Mouse (Mus musculus): Measurements from ENCODE around the gene Cdk5.

The Cdk5 gene

DNA sequence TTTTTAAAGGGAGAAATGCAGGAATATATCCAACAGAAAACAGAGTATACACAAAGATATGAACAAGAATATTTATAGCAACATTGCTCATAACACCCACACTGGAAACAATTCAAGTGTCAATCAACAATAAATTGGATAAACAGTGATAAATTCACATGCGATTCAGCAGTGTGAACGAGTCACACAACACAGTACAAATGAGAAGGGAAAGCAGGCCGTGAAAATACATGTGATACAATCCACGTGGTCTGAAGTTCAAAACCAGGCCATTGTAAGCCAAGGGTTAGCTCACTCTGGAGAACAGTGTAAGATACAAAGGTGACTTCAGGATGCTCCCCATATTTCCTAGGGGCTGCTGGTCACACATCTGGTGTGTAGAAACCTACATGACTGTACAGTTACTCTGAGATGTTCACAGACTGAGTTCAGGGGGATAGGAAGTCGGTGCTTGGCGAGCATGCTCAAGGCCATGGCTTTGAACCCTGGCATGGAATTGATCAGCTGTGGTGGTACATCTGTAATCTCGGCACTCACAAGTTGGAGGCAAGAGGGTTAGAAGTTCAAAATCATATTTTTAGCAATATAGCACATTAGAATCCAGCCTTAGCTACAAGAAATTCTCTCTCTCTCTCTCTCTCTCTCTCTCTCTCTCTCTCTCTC is 48.5 kb downstream of the Cdk5 start:
- no peak for DNase-seq (ENCODE audit: low spot score in 2 of 2)

DNA sequence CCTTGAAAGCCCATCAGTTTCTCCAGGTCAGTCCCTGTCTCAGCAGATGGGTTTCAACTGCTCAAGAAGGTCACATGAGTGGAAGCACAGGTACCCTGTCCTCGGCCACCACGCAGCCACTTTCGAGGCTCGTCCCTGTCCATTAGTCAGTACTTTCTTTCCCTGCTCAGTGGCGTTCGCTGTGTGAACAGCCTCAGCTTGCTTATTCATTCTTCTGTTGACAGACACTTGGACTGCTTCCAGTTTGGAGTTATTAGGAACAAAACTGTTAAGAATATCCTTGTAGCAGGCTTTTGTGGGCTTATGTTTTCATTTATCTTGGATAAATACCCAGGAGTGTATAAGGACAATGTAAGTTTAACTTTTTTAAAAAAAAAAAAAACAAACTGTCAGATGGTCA is 49.1 kb downstream of the Cdk5 start:
- DNase-seq (ENCODE audit: low spot score in 2 of 2), result no peak

DNA sequence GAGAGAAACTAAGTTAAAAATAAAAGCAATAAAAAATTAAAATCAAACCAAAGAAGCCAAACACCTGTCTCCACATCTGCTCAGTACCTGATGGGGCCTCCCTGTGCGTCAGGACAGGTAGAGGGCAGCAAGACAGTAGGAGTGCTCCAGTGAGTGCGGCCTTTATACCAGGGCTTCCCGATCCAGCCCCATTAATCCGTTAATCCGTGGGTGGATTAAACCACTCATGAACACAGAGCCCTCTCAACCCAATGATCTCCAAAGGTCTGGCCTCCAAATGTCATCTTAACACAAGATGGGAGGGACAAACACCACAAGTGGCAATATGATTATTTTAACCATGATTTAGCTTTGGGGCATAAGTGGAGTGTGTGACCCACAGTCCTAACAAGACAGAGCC is 49.5 kb downstream of the Cdk5 start:
- DNase-seq (ENCODE audit: low spot score in 2 of 2), result no peak

- DNase-seq (ENCODE audit: low spot score in 2 of 2), result no peak
These were observed 53.6 kb downstream of the Cdk5 start for GRCm38 (mm10) chr5:24369767-24370166.
